Mouse (Mus musculus): ENCODE measurements around the gene Mcub.
A peak's percentile ranks its signal among the peaks of the same experiment; 100 is the strongest.

The Mcub gene

GRCm38 (mm10) chr3:129969432-129970395, at the start of gene Mcub:
Gene Mcub (minus strand): TSS chr3:129970206.
- DNase-seq (ENCODE audit: low read depth, low spot score) = peak; percentile 26

GRCm38 (mm10) chr3:130012943-130013342, 42.9 kb upstream of the Mcub start:
- DNase-seq (ENCODE audit: low read depth, low spot score) = no peak

- no peak for DNase-seq (ENCODE audit: low read depth, low spot score)
These were observed 41.2 kb upstream of the Mcub start for GRCm38 (mm10) chr3:130011236-130011635.

GRCm38 (mm10) chr3:130006141-130006540, 36.1 kb upstream of the Mcub start:
- no peak for DNase-seq (ENCODE audit: low read depth, low spot score)

- DNase-seq (ENCODE audit: low read depth, low spot score) = no peak
These were observed 30.9 kb upstream of the Mcub start for GRCm38 (mm10) chr3:130000926-130001325.

- DNase-seq (ENCODE audit: low read depth, low spot score) = no peak
These were observed 28.5 kb upstream of the Mcub start for GRCm38 (mm10) chr3:129998526-129998925.

GRCm38 (mm10) chr3:129998001-129998400, 28.0 kb upstream of the Mcub start:
- no peak for DNase-seq (ENCODE audit: low read depth, low spot score)

- no peak for DNase-seq (ENCODE audit: low read depth, low spot score)
These were observed 27.3 kb upstream of the Mcub start for GRCm38 (mm10) chr3:129997324-129997723.

GRCm38 (mm10) chr3:129987297-129987696, 17.3 kb upstream of the Mcub start:
- no peak for DNase-seq (ENCODE audit: low read depth, low spot score)

- DNase-seq (ENCODE audit: low read depth, low spot score) = no peak
These were observed 15.3 kb upstream of the Mcub start for GRCm38 (mm10) chr3:129985335-129985734.

GRCm38 (mm10) chr3:129984797-129985196, 14.8 kb upstream of the Mcub start:
- DNase-seq (ENCODE audit: low read depth, low spot score) = no peak

GRCm38 (mm10) chr3:129982271-129982670, 12.3 kb upstream of the Mcub start:
- no peak for DNase-seq (ENCODE audit: low read depth, low spot score)

- DNase-seq (ENCODE audit: low read depth, low spot score) = no peak
These were observed 11.8 kb upstream of the Mcub start for GRCm38 (mm10) chr3:129981756-129982155.

GRCm38 (mm10) chr3:129979510-129979909, 9.5 kb upstream of the Mcub start:
- no peak for DNase-seq (ENCODE audit: low read depth, low spot score)

GRCm38 (mm10) chr3:129978716-129979115, 8.7 kb upstream of the Mcub start:
- no peak for DNase-seq (ENCODE audit: low read depth, low spot score)

- no peak for DNase-seq (ENCODE audit: low read depth, low spot score)
These were observed 6.3 kb upstream of the Mcub start for GRCm38 (mm10) chr3:129976317-129976716.

GRCm38 (mm10) chr3:129970529-129971515, 816 bp upstream of the Mcub start:
- no peak for DNase-seq (ENCODE audit: low read depth, low spot score)

- DNase-seq (ENCODE audit: low read depth, low spot score) = no peak
These were observed 975 bp downstream of the Mcub start for GRCm38 (mm10) chr3:129969031-129969430.

GRCm38 (mm10) chr3:129967874-129968273, 2.1 kb downstream of the Mcub start:
- no peak for DNase-seq (ENCODE audit: low read depth, low spot score)

- DNase-seq (ENCODE audit: low read depth, low spot score) = no peak
These were observed 5.3 kb downstream of the Mcub start for GRCm38 (mm10) chr3:129964681-129965080.

GRCm38 (mm10) chr3:129962533-129962932, 7.5 kb downstream of the Mcub start:
- DNase-seq (ENCODE audit: low read depth, low spot score) = no peak

GRCm38 (mm10) chr3:129953296-129953695, 16.7 kb downstream of the Mcub start:
- no peak for DNase-seq (ENCODE audit: low read depth, low spot score)
